Mouse (Mus musculus) heart, postnatal 0 days (tissue): Measurements from ENCODE around the gene Gna13. TPM values are rescaled to one million over a fixed set of nuclear protein-coding genes. Genes with fewer than 3 reads are reported as not detected.
A peak's percentile ranks its signal among the peaks of the same experiment; 100 is the strongest.

Experiments
- ATAC-seq: fragments of 200-750 bp; cut with Nextera tagmentation; 2 replicates; pipeline ENCODE4 v1.8.0; 2017; ENCODE audit warnings: low read depth, moderate number of reproducible peaks, moderate library complexity; ENCODE audit not compliant: insufficient read depth
- DNase-seq: peaks from one replicate; pipeline ENCODE4 v3.0.0-alpha.2; 2016; ENCODE audit warnings: low spot score
- H3K27ac ChIP-seq: fragments of 300-500 bp; sonication (generic); 2 replicates; pipeline ENCODE4 v1.5.1; 2014; ENCODE audit warnings: low read depth, mild to moderate bottlenecking
- H3K27me3 ChIP-seq: fragments of 300-500 bp; sonication (generic); 2 replicates; pipeline ENCODE4 v1.6.1; 2014; ENCODE audit warnings: low read length, mixed read lengths; ENCODE audit not compliant: control insufficient read depth, insufficient read depth
- H3K36me3 ChIP-seq: fragments of 300-500 bp; sonication (generic); replicated peaks from 2 replicates; pipeline ENCODE4 v1.6.1; 2014; ENCODE audit warnings: low read length, mixed read lengths; ENCODE audit not compliant: control insufficient read depth, insufficient read depth
- H3K4me1 ChIP-seq: fragments of 300-500 bp; sonication (generic); 2 replicates; pipeline ENCODE4 v1.6.1; 2014; ENCODE audit warnings: antibody characterized with exemption; ENCODE audit not compliant: control insufficient read depth, insufficient read depth
- H3K4me2 ChIP-seq: fragments of 300-500 bp; sonication (generic); 2 replicates; pipeline ENCODE4 v1.6.1; 2014; ENCODE audit warnings: low read depth, mild to moderate bottlenecking, low read length, moderate library complexity
- H3K4me3 ChIP-seq: fragments of 300-500 bp; sonication (generic); 2 replicates; pipeline ENCODE4 v1.5.1; 2014; ENCODE audit warnings: low read depth, low read length
- H3K9ac ChIP-seq: fragments of 300-500 bp; sonication (generic); replicated peaks from 2 replicates; pipeline ENCODE4 v1.6.1; 2014; ENCODE audit warnings: low read depth, low read length, mixed read lengths
- H3K9me3 ChIP-seq: fragments of 300-500 bp; sonication (generic); replicated peaks from 2 replicates; pipeline ENCODE4 v1.6.1; 2016; ENCODE audit warnings: low read length; ENCODE audit not compliant: control insufficient read depth
- CTCF ChIP-seq: IDR thresholded peaks from 2 replicates; pipeline ENCODE4 v1.5.1; 2016; ENCODE audit warnings: antibody characterized with exemption, control low read depth, low read depth
- EP300 ChIP-seq: IDR thresholded peaks from 2 replicates; pipeline ENCODE4 v1.6.1; 2016; ENCODE audit warnings: antibody characterized with exemption, low read depth
- WGBS: fragments of 180-500 bp; shearing (Covaris S2); extraction: QIAGEN DNeasy Blood & Tissue Kit; methylation state at CpG from one replicate; pipeline ENCODE4 v1.1.7; 2014; 5-methylcytosine and 5-hydroxymethylcytosine counted together
- polyA plus RNA-seq: library from polyadenylated mRNA; unstranded; fragments of >200 nt; fragmentation: Nextera tagmentation; extraction: Ambion mirVana; gene quantifications from 2 replicates; pipeline ENCODE4 v1.2.1, GENCODE M21; 2015
- total RNA-seq: library from RNA; depleted of rRNA; stranded (reverse); fragments of >200 nt; gene quantifications from 2 replicates; pipeline ENCODE4 v1.2.3, GENCODE M21; 2014; ENCODE audit warnings: low replicate concordance

Gene Gna13
- total and polyA plus RNA-seq, 2 experiments from 2014 or later: 28.0 to 42.7 TPM

- Histone ChIP-seq H3K4me1 (no peaks in the 10 kb centered on the region), H3K4me2 (peak overlapping the region; percentile 43; the same call in 1 of the 2 replicates), H3K9ac (no peak overlapping the region), H3K27me3 (no peaks in the 10 kb centered on the region), H3K9me3 (peaks cover 5% of the 10 kb centered on the region; the same call in 1 of the 2 replicates), H3K4me3 (no peak overlapping the region), H3K36me3 (no peaks in the 10 kb centered on the region), H3K27ac (no peak overlapping the region)
- 83% methylated on average over 14 of the region's 14 CpGs for WGBS
- DNase-seq (no peak), ATAC-seq (no peak)
- TF ChIP-seq CTCF (no peak), EP300 (no peak)
These were observed 57.9 kb downstream of the Gna13 start for GRCm38 (mm10) chr11:109420567-109420962.

DNA sequence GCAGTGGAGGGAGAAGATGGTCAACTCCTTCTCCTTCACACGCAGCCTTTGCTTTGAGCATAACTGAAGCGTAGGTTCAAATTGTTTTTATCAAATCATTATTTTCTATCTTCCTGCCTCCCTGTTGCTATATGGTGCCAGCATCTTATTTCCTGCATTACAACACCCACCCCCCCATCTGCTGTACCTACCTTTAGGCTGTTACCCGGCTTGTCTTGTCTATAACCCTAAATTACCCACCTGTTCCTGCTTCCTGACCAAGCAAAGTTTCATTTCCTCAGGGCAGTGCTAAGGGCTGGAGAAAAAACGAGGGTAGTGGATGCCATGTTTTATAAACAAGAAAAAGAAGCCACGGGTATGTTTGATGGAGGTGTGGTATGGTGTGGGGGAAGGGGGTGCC lies 58.6 kb downstream of the Gna13 start:
- DNase-seq: no peak
- ATAC-seq: no peak

GRCm38 (mm10) chr11:109422263-109422662 lies 59.6 kb downstream of the Gna13 start:
- DNase-seq (no peak), ATAC-seq (no peak)
- Histone ChIP-seq H3K4me1 (peaks cover 3% of the 10 kb centered on the region; the same call in 1 of the 2 replicates), H3K9me3 (peaks cover 5% of the 10 kb centered on the region; the same call in 1 of the 2 replicates), H3K4me3 (no peak overlapping the region), H3K27ac (no peak overlapping the region), H3K4me2 (no peak overlapping the region), H3K27me3 (no peaks in the 10 kb centered on the region), H3K9ac (no peak overlapping the region), H3K36me3 (no peaks in the 10 kb centered on the region)
- WGBS: 98% methylated on average over 4 of the region's 4 CpGs
- no peak for TF ChIP-seq EP300
- no peak for TF ChIP-seq CTCF

More for the DNA sequence above, 58.6 kb downstream of the Gna13 start:
- Histone ChIP-seq H3K9ac (no peak overlapping the region), H3K4me1 (no peaks in the 10 kb centered on the region), H3K36me3 (no peaks in the 10 kb centered on the region), H3K9me3 (peaks cover 5% of the 10 kb centered on the region; the same call in 1 of the 2 replicates), H3K4me2 (no peak overlapping the region), H3K4me3 (no peak overlapping the region), H3K27me3 (no peaks in the 10 kb centered on the region), H3K27ac (no peak overlapping the region)
- TF ChIP-seq EP300 (no peak), CTCF (no peak)
- WGBS: 76% methylated on average over 5 of the region's 5 CpGs

DNA sequence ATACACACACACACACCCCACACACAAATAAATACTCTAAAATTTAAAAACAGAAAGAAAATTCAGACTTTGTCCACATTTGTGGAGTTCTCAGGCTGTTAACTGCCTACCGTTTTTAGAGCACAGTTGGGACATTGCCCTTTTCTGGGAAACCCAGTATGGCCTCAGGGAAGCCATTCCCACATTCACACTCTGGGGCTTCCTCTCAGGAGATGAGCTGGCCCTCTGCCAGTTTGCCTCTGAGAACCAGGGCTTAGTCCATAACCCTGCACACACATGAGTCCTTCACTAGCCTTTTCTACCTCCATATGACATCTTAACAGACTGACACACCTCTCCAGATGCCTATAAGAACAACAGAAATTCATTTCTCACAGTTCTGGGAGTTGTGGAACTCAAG lies 60.7 kb downstream of the Gna13 start:
- Histone ChIP-seq H3K36me3 (no peaks in the 10 kb centered on the region), H3K27me3 (no peaks in the 10 kb centered on the region), H3K4me2 (no peak overlapping the region), H3K27ac (no peak overlapping the region), H3K4me1 (peaks cover 3% of the 10 kb centered on the region; the same call in 1 of the 2 replicates), H3K4me3 (no peak overlapping the region), H3K9ac (no peak overlapping the region), H3K9me3 (peaks cover 5% of the 10 kb centered on the region; the same call in 1 of the 2 replicates)
- 29% methylated on average over 1 of the region's 1 CpGs for WGBS
- TF ChIP-seq EP300 (no peak), CTCF (no peak)
- ATAC-seq (no peak), DNase-seq (no peak)

DNA sequence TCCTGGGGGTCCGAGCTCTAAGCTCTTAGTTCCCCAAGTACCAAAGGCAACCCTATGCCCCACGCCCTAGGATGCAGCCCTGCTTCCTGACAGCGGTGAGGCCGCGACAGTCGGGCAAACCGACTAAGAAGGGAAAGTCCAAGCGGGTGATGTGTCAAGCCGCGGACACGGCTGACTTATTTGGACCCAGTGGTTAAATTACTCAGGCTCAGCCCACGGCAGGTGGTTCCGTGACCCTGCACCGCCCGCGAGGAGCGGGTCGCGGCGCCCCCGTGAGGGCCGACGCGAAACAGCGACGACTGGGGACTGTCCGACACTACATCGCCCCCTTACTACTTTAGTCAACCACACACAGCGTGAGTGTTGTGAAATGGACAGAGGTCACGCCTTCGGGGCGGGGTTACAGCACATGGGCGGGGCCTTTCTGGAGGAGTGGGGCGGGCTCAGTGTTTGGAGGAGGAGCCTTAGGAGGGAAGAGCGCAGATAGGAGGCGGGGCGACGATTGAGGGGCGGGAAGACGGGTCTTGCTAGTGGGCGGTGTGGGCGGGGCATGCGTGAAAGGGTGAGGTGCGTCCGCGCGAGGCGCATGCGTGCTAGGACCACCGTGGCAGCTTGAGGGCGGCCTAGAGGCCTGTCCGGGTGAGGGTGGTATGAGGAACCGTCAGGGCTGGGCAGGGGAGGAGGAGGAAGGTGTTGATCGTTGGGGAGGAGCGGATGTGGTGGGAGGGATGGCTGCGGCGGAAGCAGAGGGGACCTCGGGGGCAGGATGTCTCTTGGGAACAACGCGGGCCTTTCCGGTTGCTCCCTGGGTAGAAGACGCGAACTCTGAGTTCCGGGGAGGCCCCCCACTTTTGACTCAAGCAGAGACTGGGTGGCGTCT lies 63.0 kb downstream of the Gna13 start, which contains the start of gene Amz2:
Amz2 (plus strand) TSS at position 555 of the 880 bp plus-strand sequence.
- peak; percentile 99 for DNase-seq
- peaks cover 19% of the 10 kb centered on the region for H3K36me3 ChIP-seq
- no peaks in the 10 kb centered on the region for H3K27me3 ChIP-seq
- peaks cover 5% of the 10 kb centered on the region; the same call in 1 of the 2 replicates for H3K9me3 ChIP-seq
- peak within 1 kb of the TSS; percentile 63 for H3K9ac ChIP-seq
- peak within 1 kb of the TSS; percentile 71 for H3K4me3 ChIP-seq
- WGBS: 1% methylated on average over 65 of the region's 65 CpGs
- H3K4me2 ChIP-seq: peak within 1 kb of the TSS; percentile 72
- TF ChIP-seq EP300 (no peak), CTCF (peak; percentile 78)
- peak; percentile 96 for ATAC-seq
- H3K4me1 ChIP-seq: peaks cover 3% of the 10 kb centered on the region; the same call in 1 of the 2 replicates
- peak within 1 kb of the TSS; percentile 90 for H3K27ac ChIP-seq
